Mouse (Mus musculus): Measurements from ENCODE around the gene Ndc1.
"Not testable (repeated sequence)": the region's sequence is repeated elsewhere in the genome, so short reads cannot be mapped to it uniquely, and the experiment has no call there.

Ndc1 gene

GRCm38 (mm10) chr4:107366408-107366807 lies 1.2 kb upstream of the Ndc1 start:
- not testable (repeated sequence) for DNase-seq

- DNase-seq: no peak
Measured at GRCm38 (mm10) chr4:107372304-107372703, 4.7 kb downstream of the Ndc1 start.

- no peak for DNase-seq
Measured at GRCm38 (mm10) chr4:107374677-107375076, 7.1 kb downstream of the Ndc1 start.

- DNase-seq: no peak
Measured at GRCm38 (mm10) chr4:107378954-107379353, 11.4 kb downstream of the Ndc1 start.

GRCm38 (mm10) chr4:107380871-107381270 lies 13.3 kb downstream of the Ndc1 start:
- DNase-seq: no peak

- no peak for DNase-seq
Measured at GRCm38 (mm10) chr4:107387038-107387437, 19.5 kb downstream of the Ndc1 start.

- no peak for DNase-seq
Measured at GRCm38 (mm10) chr4:107387465-107387864, 19.9 kb downstream of the Ndc1 start.

GRCm38 (mm10) chr4:107388291-107388690 lies 20.7 kb downstream of the Ndc1 start:
- no peak for DNase-seq

GRCm38 (mm10) chr4:107389345-107389744 lies 21.8 kb downstream of the Ndc1 start:
- DNase-seq: no peak

- no peak for DNase-seq
Measured at GRCm38 (mm10) chr4:107393771-107394170, 26.2 kb downstream of the Ndc1 start.

GRCm38 (mm10) chr4:107420202-107420601 lies 52.6 kb downstream of the Ndc1 start:
- no peak for DNase-seq

GRCm38 (mm10) chr4:107421711-107422110 lies 54.1 kb downstream of the Ndc1 start:
- DNase-seq: peak; percentile 51

- DNase-seq: peak; percentile 82
Measured at GRCm38 (mm10) chr4:107422176-107422575, 54.6 kb downstream of the Ndc1 start.

- no peak for DNase-seq
Measured at GRCm38 (mm10) chr4:107425616-107426015, 58.0 kb downstream of the Ndc1 start.

GRCm38 (mm10) chr4:107426631-107427030 lies 59.0 kb downstream of the Ndc1 start:
- no peak for DNase-seq

- no peak for DNase-seq
Measured at GRCm38 (mm10) chr4:107432717-107433116, 65.1 kb downstream of the Ndc1 start.

- no peak for DNase-seq
Measured at GRCm38 (mm10) chr4:107433998-107434355, 66.4 kb downstream of the Ndc1 start.

- peak; percentile 91 for DNase-seq
Measured at GRCm38 (mm10) chr4:107434356-107435237, 67.0 kb downstream of the Ndc1 start, which contains the start of gene Glis1. Gene Glis1, plus strand, starts transcription at chr4:107434591.

GRCm38 (mm10) chr4:107435238-107435946 lies 67.8 kb downstream of the Ndc1 start:
- DNase-seq: peak; percentile 41

GRCm38 (mm10) chr4:107436476-107436875 lies 68.9 kb downstream of the Ndc1 start:
- no peak for DNase-seq

- DNase-seq: no peak
Measured at GRCm38 (mm10) chr4:107438741-107439140, 71.2 kb downstream of the Ndc1 start.

- no peak for DNase-seq
Measured at GRCm38 (mm10) chr4:107440306-107440705, 72.7 kb downstream of the Ndc1 start.

- no peak for DNase-seq
Measured at GRCm38 (mm10) chr4:107442288-107442687, 74.7 kb downstream of the Ndc1 start.

GRCm38 (mm10) chr4:107442891-107443483 lies 75.4 kb downstream of the Ndc1 start:
- peak; percentile 66 for DNase-seq
